Comparison of ENCODE assay signal across 8 mouse cellular contexts in the genomic region with DNA sequence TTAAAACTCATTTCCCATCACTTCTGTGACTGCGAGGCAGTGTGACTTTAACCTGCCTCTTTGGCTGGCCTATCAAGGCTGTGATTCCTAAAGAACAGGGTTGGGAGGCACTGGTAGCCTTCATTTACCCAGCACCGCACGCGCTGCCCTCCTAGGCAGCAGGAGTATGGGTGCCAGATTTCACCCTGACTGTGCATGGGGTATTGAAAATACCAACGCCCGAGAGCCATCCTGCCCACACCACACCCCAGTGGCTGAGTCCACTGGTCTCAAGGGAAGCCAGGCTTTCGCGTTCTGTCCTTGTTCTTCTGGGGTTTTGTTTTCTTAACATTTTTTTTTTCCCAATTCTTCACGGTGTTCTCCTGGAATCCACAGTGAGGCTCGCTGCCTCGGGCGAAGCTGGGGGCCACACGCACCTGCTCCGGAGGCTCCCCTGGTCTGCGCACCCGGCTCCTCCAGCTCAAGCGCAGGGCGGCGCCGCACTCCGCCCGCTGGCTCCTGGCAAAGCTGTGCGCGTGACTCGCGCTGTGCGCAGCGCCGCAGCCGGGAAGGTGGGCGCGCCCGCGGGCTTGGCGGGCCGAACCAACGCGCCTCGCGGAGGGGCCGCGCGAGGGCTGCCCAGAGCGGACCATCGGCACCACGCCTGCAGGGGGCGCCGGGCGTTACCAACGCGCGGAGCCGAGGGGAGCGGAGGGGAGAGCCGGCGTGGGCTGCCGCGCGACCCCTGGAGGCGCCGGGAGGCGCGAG. TPM values are rescaled to one million over a fixed set of nuclear protein-coding genes. Genes with fewer than 3 reads are reported as not detected.
DNase-seq lines count a peak whose midpoint lies in the region; ATAC-seq lines count a peak whose summit lies in the region.

Gene Rusc2, plus strand, starts transcription at position 572 of the 747 bp plus-strand sequence.

- peaks cover 29% of the 10 kb centered on the region for H3K4me1 ChIP-seq in forebrain, embryonic 15.5 days
- no peaks in the 10 kb centered on the region; the same call in 1 of the 2 replicates for H3K4me1 ChIP-seq in liver, embryonic 16.5 days (ENCODE audit: control insufficient read depth, low read depth, low read length)
- peaks cover 21% of the 10 kb centered on the region for H3K4me1 ChIP-seq in neural tube, embryonic 12.5 days

- H3K9ac ChIP-seq in forebrain, embryonic 15.5 days (replicated peaks) = peak within 1 kb of the TSS; percentile 73
- peak within 1 kb of the TSS; percentile 55 for H3K9ac ChIP-seq in liver, embryonic 16.5 days (ENCODE audit: low read depth, low read length)
- H3K9ac ChIP-seq in neural tube, embryonic 12.5 days = peak within 1 kb of the TSS; percentile 83

- no peaks in the 10 kb centered on the region for H3K9me3 ChIP-seq in forebrain, embryonic 15.5 days
- H3K9me3 ChIP-seq in liver, embryonic 16.5 days (replicated peaks; ENCODE audit: control insufficient read depth, low read length) = no peaks in the 10 kb centered on the region
- no peaks in the 10 kb centered on the region for H3K9me3 ChIP-seq in neural tube, embryonic 12.5 days

- intact Hi-C loops in heart, postnatal 10 days (cut with DNase I) = loop anchor here (1.0 to 2.0 kb wide), 2 partner anchors 25 to 39 kb away; no protein-coding TSS in a partner anchor

- peak within 1 kb of the TSS; percentile 80 for H3K4me2 ChIP-seq in forebrain, embryonic 15.5 days (replicated peaks)
- peak within 1 kb of the TSS; percentile 62 for H3K4me2 ChIP-seq in liver, embryonic 16.5 days (ENCODE audit: low read depth, low read length)
- peak within 1 kb of the TSS; percentile 84 for H3K4me2 ChIP-seq in neural tube, embryonic 12.5 days (replicated peaks)

- DNase-seq in CD4-positive helper T cell, adult 2 months (ENCODE audit: low read depth, low spot score) = peak; percentile 10
- DNase-seq in heart, postnatal 10 days = peak; percentile 93 to 95
- DNase-seq in layer of hippocampus, adult 11-12 months (ENCODE audit: low spot score) = peak; percentile 94
- DNase-seq in testis, postnatal 10 days (ENCODE audit: low spot score) = peak; percentile 95

- H3K4me3 ChIP-seq in forebrain, embryonic 15.5 days = peak within 1 kb of the TSS; percentile 56
- peak within 1 kb of the TSS; percentile 59 for H3K4me3 ChIP-seq in liver, embryonic 16.5 days (ENCODE audit: low read depth, low read length)
- H3K4me3 ChIP-seq in neural tube, embryonic 12.5 days = peak within 1 kb of the TSS; percentile 68

- no peaks in the 10 kb centered on the region for H3K36me3 ChIP-seq in forebrain, embryonic 15.5 days
- H3K36me3 ChIP-seq in liver, embryonic 16.5 days (ENCODE audit: control insufficient read depth, insufficient read depth) = no peaks in the 10 kb centered on the region
- no peaks in the 10 kb centered on the region for H3K36me3 ChIP-seq in neural tube, embryonic 12.5 days

- ATAC-seq in cerebellum, adult (ENCODE audit: insufficient number of reproducible peaks, low FRiP score, low TSS enrichment) = peak; percentile 86
- ATAC-seq in forebrain, embryonic 15.5 days (replicated peaks) = peak; percentile 96
- peak; percentile 86 for ATAC-seq in liver, embryonic 16.5 days (ENCODE audit: low read depth)
- ATAC-seq in neural tube, embryonic 12.5 days (ENCODE audit: low FRiP score, low read depth) = peak; percentile 94

- WGBS in forebrain, embryonic 15.5 days = under 1% methylated on average over 54 of the region's 63 CpGs
- 1% methylated on average over 62 of the region's 63 CpGs for WGBS in liver, embryonic 16.5 days (ENCODE audit: insufficient replicate concordance)
- 2% methylated on average over 56 of the region's 63 CpGs for WGBS in neural tube, embryonic 12.5 days

- H3K27ac ChIP-seq in forebrain, embryonic 15.5 days (replicated peaks) = peak within 1 kb of the TSS; percentile 72
- H3K27ac ChIP-seq in liver, embryonic 16.5 days (ENCODE audit: low read length) = no peak within 1 kb of the TSS; the same call in 1 of the 2 replicates
- no peak within 1 kb of the TSS for H3K27ac ChIP-seq in neural tube, embryonic 12.5 days

- H3K27me3 ChIP-seq in forebrain, embryonic 15.5 days = no peaks in the 10 kb centered on the region
- H3K27me3 ChIP-seq in liver, embryonic 16.5 days (ENCODE audit: control insufficient read depth, insufficient read depth, low read depth, low read length) = peaks cover 12% of the 10 kb centered on the region
- 0 out of 2 replicates have a peak, but pooled peaks cover 5% of the 10 kb centered on the region for H3K27me3 ChIP-seq in neural tube, embryonic 12.5 days (replicated peaks)

RNA-seq across cellular contexts. Expression of gene Rusc2, which starts in this region (rescaled TPM):
- polyA plus RNA-seq in forebrain, embryonic 15.5 days (2015; fragmentation: Nextera tagmentation; extraction: Ambion mirVana) = 59.8 and 64.3 TPM in 2 replicates
- 10 to 100 TPM; 42.9 to 61.4 TPM for total RNA-seq in heart, postnatal 10 days (2021)
- polyA plus RNA-seq in liver, embryonic 16.5 days (2015; fragmentation: Nextera tagmentation; extraction: Ambion mirVana) = 2.0 and 2.9 TPM in 2 replicates
- 52.7 and 53.3 TPM in 2 replicates for polyA plus RNA-seq in neural tube, embryonic 12.5 days (2016; fragmentation: Nextera tagmentation; extraction: Ambion mirVana)

Comparison
In these comparisons a context has a peak if more than half of its experiments do, and no peak if none do; other contexts are left out.
1. RNA of gene Rusc2 (polyA plus RNA-seq): 59.8 to 64.3 TPM in forebrain, embryonic 15.5 days and 52.7 to 53.3 TPM in neural tube, embryonic 12.5 days; 2.0 to 2.9 TPM in liver, embryonic 16.5 days; every median in the first group is over 10 times any median in the second.
2. DNase-seq: peak in every context shown above with its lines; median percentile 95 in testis, postnatal 10 days; 94 in heart, postnatal 10 days; 94 in layer of hippocampus, adult 11-12 months; 10 in CD4-positive helper T cell, adult 2 months.
3. Peak in every context shown above with its lines, with median percentiles within 50 percentile points of each other: ATAC-seq, H3K4me2 ChIP-seq, H3K4me3 ChIP-seq and H3K9ac ChIP-seq.